Mouse (Mus musculus): Measurements from ENCODE around the gene Myocd. TPM values are rescaled to one million over a fixed set of nuclear protein-coding genes. Genes with fewer than 3 reads are reported as not detected.

Myocd gene
- polyA plus RNA-seq, 1 experiment = not detected

DNA sequence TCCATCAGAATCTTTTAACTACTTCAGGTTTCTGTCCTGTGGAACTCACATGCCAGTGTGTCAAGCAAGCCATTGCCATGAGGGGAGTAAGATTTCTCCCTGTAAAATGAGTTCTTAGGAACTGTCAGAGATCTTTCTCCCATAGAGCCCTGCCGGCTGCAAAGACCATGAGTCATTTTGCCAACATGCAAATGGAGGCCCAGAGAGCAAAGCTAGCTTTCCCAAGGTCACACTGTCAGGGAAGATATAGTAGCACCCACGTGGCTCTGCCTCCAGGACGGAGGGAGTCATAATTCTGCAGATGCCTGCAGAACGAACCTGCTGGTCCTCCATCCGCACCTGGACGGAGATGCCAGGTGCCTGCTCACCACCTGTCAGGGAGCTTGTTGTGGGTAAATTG, 6.3 kb downstream of the Myocd start:
- Histone ChIP-seq H3K4me1 (ENCODE audit: control insufficient read depth, insufficient read depth, low read length) (no peaks in the 10 kb centered on the region), H3K4me3 (ENCODE audit: insufficient read depth, low read depth, low read length) (no peak overlapping the region), H3K27ac (ENCODE audit: insufficient read depth, low read depth, low read length) (no peak overlapping the region)
- no peak for TF ChIP-seq POLR2A (IDR thresholded peaks at IDR 0.05; ENCODE audit: insufficient read depth, low read depth, low read length)
- TF ChIP-seq CTCF (IDR thresholded peaks at IDR 0.05; ENCODE audit: insufficient read depth, low read depth, low read length) = no peak
- WGBS = 74% methylated on average over 6 of the region's 6 CpGs

DNA sequence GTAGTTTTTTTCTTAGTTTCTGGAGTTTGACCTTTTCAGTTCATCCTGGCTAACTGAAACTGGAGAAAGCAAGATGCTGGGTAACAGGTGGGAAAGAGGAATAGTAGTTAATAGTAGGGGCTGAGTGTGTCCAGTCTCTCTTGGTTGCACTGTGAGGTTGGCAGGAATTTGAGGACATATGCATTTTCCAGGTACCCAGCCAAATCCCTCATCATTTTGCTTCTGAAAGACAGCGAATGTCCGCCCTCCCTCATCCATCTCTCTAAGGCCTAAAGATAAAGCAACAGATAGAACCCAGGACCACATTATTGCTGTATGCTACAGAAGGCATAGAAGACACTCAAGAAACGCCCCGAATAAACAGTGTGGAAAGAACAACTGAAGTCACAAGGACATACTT, 10.8 kb downstream of the Myocd start:
- WGBS = 97% methylated on average over 4 of the region's 4 CpGs
- H3K27ac ChIP-seq (ENCODE audit: insufficient read depth, low read depth, low read length) = no peak overlapping the region
- TF ChIP-seq POLR2A (IDR thresholded peaks at IDR 0.05; ENCODE audit: insufficient read depth, low read depth, low read length) (no peak), CTCF (IDR thresholded peaks at IDR 0.05; ENCODE audit: insufficient read depth, low read depth, low read length) (no peak)

DNA sequence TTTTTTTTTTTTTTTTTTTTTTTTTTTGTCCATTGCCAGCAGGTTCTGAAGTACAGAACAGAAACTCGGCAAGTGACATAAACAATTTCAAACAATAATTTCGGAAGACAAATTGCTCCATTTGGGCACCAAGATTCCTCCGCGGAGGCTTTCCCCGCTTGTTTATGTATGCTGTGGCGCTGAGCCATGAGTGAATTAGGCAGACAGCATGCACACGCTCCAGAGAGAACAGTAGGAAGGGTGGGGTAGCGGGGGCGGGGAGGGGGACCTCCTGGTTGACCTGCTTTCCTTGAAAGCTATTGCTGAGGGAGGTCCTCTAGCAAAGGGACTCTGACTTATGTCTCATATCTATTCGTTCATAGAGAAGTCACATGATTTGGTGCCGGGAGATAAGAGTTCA, 13.6 kb downstream of the Myocd start:
- WGBS = 66% methylated on average over 11 of the region's 11 CpGs
- no peak overlapping the region for H3K27ac ChIP-seq (ENCODE audit: insufficient read depth, low read depth, low read length)
- H3K4me1 ChIP-seq (ENCODE audit: control insufficient read depth, insufficient read depth, low read length) = no peaks in the 10 kb centered on the region
- no peak overlapping the region for H3K4me3 ChIP-seq (ENCODE audit: insufficient read depth, low read depth, low read length)
- TF ChIP-seq POLR2A (IDR thresholded peaks at IDR 0.05; ENCODE audit: insufficient read depth, low read depth, low read length) (no peak), CTCF (IDR thresholded peaks at IDR 0.05; ENCODE audit: insufficient read depth, low read depth, low read length) (no peak)

More for the DNA sequence above, 10.8 kb downstream of the Myocd start:
- Histone ChIP-seq H3K4me3 (ENCODE audit: insufficient read depth, low read depth, low read length) (no peak overlapping the region), H3K4me1 (ENCODE audit: control insufficient read depth, insufficient read depth, low read length) (no peaks in the 10 kb centered on the region)

DNA sequence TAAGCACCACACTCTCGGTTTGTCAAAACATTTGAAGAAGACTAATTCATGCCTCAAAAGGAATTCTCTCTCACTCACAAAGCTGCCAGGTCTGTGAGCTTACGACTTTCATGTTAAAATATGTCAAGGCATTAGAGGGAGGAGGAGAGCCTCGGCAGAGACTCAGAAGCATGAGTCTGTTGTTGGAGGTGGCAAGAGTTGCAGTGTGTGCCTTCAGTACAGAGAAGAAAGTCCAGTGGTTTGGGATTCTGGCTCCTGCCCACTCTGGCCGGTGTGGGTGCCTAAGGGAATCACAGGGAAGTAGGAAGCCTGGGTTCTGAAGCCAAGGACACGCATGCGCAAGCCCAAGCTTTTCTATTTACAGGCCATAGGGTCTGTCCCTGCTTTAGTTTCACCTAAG, 14.2 kb downstream of the Myocd start:
- 75% methylated on average over 6 of the region's 6 CpGs for WGBS
- H3K4me1 ChIP-seq (ENCODE audit: control insufficient read depth, insufficient read depth, low read length) = no peaks in the 10 kb centered on the region
- TF ChIP-seq CTCF (IDR thresholded peaks at IDR 0.05; ENCODE audit: insufficient read depth, low read depth, low read length) (no peak), POLR2A (IDR thresholded peaks at IDR 0.05; ENCODE audit: insufficient read depth, low read depth, low read length) (no peak)
- no peak overlapping the region for H3K27ac ChIP-seq (ENCODE audit: insufficient read depth, low read depth, low read length)
- H3K4me3 ChIP-seq (ENCODE audit: insufficient read depth, low read depth, low read length) = no peak overlapping the region

DNA sequence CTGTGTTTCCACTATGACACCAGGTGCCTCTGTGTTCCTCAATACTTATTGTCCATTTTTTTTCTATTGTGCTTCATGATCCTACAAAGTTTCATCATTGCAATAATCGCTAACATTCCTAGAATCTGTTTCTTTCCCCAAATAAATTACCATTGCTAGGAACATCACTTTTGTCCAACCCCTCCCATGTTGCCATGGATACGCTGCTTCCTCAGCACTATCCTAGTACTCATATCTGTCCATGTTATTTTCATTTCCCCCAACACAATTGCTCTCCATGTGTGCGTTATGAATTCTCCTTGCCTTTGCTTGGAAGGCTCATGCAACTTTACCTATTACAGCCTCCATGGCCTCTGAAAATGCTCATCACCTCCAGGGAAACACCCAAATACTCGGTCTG, 19.4 kb downstream of the Myocd start:
- TF ChIP-seq POLR2A (IDR thresholded peaks at IDR 0.05; ENCODE audit: insufficient read depth, low read depth, low read length) = no peak
- TF ChIP-seq CTCF (IDR thresholded peaks at IDR 0.05; ENCODE audit: insufficient read depth, low read depth, low read length) = no peak
- H3K27ac ChIP-seq (ENCODE audit: insufficient read depth, low read depth, low read length) = no peak overlapping the region
- peaks cover 3% of the 10 kb centered on the region; the same call in 1 of the 2 replicates for H3K4me1 ChIP-seq (ENCODE audit: control insufficient read depth, insufficient read depth, low read length)
- H3K4me3 ChIP-seq (ENCODE audit: insufficient read depth, low read depth, low read length) = no peak overlapping the region
- WGBS = 84% methylated on average over 4 of the region's 4 CpGs

DNA sequence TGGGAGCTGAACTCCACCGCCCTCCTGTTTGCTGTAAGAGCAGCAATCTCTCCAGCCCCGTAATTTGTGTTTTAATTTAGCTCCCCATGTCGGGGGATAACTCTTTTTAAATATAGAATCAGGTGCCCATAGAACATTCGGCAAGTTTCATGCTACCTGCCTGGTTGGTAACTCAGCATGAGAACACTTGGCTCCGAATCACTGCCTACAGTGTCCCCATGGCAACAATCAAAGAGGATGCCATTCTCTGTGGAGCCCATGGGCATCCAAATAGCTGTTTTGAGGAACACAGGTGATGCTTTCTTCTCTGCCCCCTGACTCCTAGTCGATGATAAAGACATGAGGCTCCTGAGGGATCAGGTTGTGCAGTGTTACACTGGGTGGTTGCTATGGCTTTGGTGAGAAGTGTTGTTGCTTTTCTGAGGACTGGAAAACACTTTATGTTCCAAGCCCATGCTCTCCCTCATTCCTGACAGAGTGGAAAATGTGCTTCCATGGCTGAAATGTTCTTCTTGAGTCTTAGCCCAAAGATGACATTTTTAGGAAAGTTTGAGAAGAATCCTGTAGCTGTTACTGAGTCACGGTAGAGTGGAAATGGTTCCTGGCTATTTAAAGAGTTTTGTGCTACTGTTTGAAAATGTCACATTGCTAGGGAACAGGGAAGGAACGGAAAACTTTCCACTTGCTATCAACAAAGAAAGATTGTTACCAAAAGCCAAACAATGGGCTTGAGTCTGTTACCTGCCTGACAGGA, 23.3 kb downstream of the Myocd start:
- Histone ChIP-seq H3K27ac (ENCODE audit: insufficient read depth, low read depth, low read length) (no peak overlapping the region), H3K4me3 (ENCODE audit: insufficient read depth, low read depth, low read length) (no peak overlapping the region), H3K4me1 (ENCODE audit: control insufficient read depth, insufficient read depth, low read length) (peaks cover 7% of the 10 kb centered on the region; the same call in 1 of the 2 replicates)
- WGBS = 47% methylated on average over 8 of the region's 8 CpGs
- no peak for TF ChIP-seq POLR2A (IDR thresholded peaks at IDR 0.05; ENCODE audit: insufficient read depth, low read depth, low read length)
- no peak for TF ChIP-seq CTCF (IDR thresholded peaks at IDR 0.05; ENCODE audit: insufficient read depth, low read depth, low read length)

DNA sequence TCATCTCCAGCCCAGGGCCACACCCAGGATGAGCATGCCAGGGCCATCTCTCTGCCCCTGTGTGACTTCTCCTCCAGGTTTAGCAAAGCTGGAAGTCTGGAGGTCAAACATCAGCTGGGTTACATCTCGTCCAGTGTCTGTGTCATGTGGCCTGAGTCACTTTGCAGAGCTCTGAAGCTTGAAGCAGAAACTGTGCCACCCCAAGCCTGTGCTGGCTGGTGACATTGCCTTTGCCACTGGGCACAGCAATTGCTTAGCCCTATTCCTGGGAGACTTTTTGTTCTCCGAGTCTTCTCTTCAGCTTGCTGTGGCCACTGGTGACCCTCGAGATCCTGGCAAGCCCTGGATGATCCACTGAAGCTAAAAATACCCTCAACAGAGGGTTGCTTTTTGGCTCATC, 26.2 kb downstream of the Myocd start:
- TF ChIP-seq CTCF (IDR thresholded peaks at IDR 0.05; ENCODE audit: insufficient read depth, low read depth, low read length) = no peak
- no peak for TF ChIP-seq POLR2A (IDR thresholded peaks at IDR 0.05; ENCODE audit: insufficient read depth, low read depth, low read length)
- no peak overlapping the region for H3K4me3 ChIP-seq (ENCODE audit: insufficient read depth, low read depth, low read length)

DNA sequence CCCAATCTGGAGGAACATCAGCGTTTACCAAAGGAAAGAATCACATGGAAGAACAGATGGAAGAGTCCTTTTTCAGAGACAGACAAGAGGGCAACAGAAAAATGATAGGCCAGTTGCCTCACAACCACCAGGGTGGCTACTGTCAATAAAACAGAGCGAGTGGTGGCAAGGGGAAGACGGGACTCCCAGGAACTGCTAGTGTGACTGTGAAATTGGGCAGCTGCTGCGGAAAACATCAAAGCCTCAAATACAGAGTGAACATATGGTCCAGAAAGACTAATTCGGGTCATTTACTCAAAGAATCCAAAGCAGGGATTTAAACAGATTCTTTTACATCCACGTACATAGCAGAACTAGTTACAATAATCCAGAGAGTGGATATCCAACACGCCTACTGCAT, 29.3 kb downstream of the Myocd start:
- no peak for TF ChIP-seq POLR2A (IDR thresholded peaks at IDR 0.05; ENCODE audit: insufficient read depth, low read depth, low read length)
- TF ChIP-seq CTCF (IDR thresholded peaks at IDR 0.05; ENCODE audit: insufficient read depth, low read depth, low read length) = no peak
- 86% methylated on average over 7 of the region's 7 CpGs for WGBS
- no peak overlapping the region for H3K27ac ChIP-seq (ENCODE audit: insufficient read depth, low read depth, low read length)
- H3K4me1 ChIP-seq (ENCODE audit: control insufficient read depth, insufficient read depth, low read length) = peaks cover 6% of the 10 kb centered on the region; the same call in 1 of the 2 replicates
- no peak overlapping the region for H3K4me3 ChIP-seq (ENCODE audit: insufficient read depth, low read depth, low read length)

More for the DNA sequence above, 26.2 kb downstream of the Myocd start:
- WGBS = 67% methylated on average over 3 of the region's 3 CpGs
- peaks cover 7% of the 10 kb centered on the region; the same call in 1 of the 2 replicates for H3K4me1 ChIP-seq (ENCODE audit: control insufficient read depth, insufficient read depth, low read length)
- no peak overlapping the region for H3K27ac ChIP-seq (ENCODE audit: insufficient read depth, low read depth, low read length)

DNA sequence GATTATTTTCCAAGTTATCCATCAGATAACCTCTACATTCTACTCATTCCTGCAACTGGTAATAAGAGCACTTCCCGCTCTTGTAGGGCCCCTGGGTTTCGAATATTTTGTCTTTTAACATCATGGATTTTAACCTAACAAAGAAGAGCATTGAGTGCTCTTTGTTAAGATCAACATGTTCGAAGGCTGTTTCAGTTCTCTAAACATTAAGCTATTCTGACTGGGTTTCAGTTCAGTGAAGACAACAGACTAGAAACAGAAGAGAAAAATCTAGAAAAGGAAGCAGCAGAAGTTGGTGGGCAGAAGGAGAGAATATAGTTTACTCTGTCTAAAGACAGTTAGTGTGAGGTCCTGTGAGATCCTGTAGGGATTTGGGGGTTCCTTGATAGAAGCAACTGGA, 31.9 kb downstream of the Myocd start:
- Histone ChIP-seq H3K4me1 (ENCODE audit: control insufficient read depth, insufficient read depth, low read length) (peaks cover 5% of the 10 kb centered on the region; the same call in 1 of the 2 replicates), H3K4me3 (ENCODE audit: insufficient read depth, low read depth, low read length) (no peak overlapping the region), H3K27ac (ENCODE audit: insufficient read depth, low read depth, low read length) (no peak overlapping the region)
- 82% methylated on average over 3 of the region's 3 CpGs for WGBS
- TF ChIP-seq POLR2A (IDR thresholded peaks at IDR 0.05; ENCODE audit: insufficient read depth, low read depth, low read length) = no peak
- no peak for TF ChIP-seq CTCF (IDR thresholded peaks at IDR 0.05; ENCODE audit: insufficient read depth, low read depth, low read length)

Measured in olfactory bulb, adult 2 months (tissue).